Mouse (Mus musculus): ENCODE results near the gene Alg2.

- TF ChIP-seq POLR2A (IDR thresholded peaks at IDR 0.05; ENCODE audit: control insufficient read depth, low read depth, low read length) (no peak), CTCF (IDR thresholded peaks at IDR 0.05; ENCODE audit: control insufficient read depth, insufficient read depth, insufficient replicate concordance, low read depth, low read length) (peak; percentile 96)
Measured at GRCm38 (mm10) chr4:47437365-47438340, 36.5 kb downstream of the Alg2 start.
